In genomic region chr3:89653231-89653954, GRCm38 (mm10) we compare ENCODE assay signal across 14 mouse cellular contexts.
DNase-seq lines count a peak whose midpoint lies in the region; ATAC-seq lines count a peak whose summit lies in the region.
"Had no signal": no experiment of that assay in that cellular context is flagged by ENCODE, and none has a peak within 500 bp of the region (broad histone marks: within the 10 kb centered on the region; RNA-seq: fewer than 3 reads in every experiment).

No protein-coding gene starts in this region.

- WGBS in hindbrain, embryonic 16.5 days, result 19% methylated on average over 12 of the region's 12 CpGs
- WGBS in neural tube, embryonic 14.5 days, result 19% methylated on average over 12 of the region's 12 CpGs

- H3K27me3 ChIP-seq in hindbrain, embryonic 16.5 days (replicated peaks; ENCODE audit: control insufficient read depth, insufficient read depth, low read length), result no peaks in the 10 kb centered on the region
- H3K27me3 ChIP-seq in neural tube, embryonic 14.5 days (ENCODE audit: control insufficient read depth, insufficient read depth, low read length), result no peaks in the 10 kb centered on the region
- H3K27me3 ChIP-seq: embryonic facial prominence, embryonic 12.5 days; liver, embryonic 15.5 days had no signal

- H3K9ac ChIP-seq in hindbrain, embryonic 16.5 days (ENCODE audit: low read depth, low read length), result peak overlapping the region; percentile 33; the same call in 1 of the 2 replicates
- no peak overlapping the region for H3K9ac ChIP-seq in neural tube, embryonic 14.5 days (replicated peaks; ENCODE audit: low read depth, low read length)
- H3K9ac ChIP-seq: embryonic facial prominence, embryonic 12.5 days; liver, embryonic 15.5 days had no signal

- no peaks in the 10 kb centered on the region for H3K36me3 ChIP-seq in hindbrain, embryonic 16.5 days (ENCODE audit: control insufficient read depth, insufficient read depth, low read length)
- no peaks in the 10 kb centered on the region for H3K36me3 ChIP-seq in neural tube, embryonic 14.5 days (ENCODE audit: control insufficient read depth, insufficient read depth, low read length)
- H3K36me3 ChIP-seq: embryonic facial prominence, embryonic 12.5 days; heart, embryonic 10.5 days; liver, embryonic 15.5 days had no signal

- no peak overlapping the region for H3K4me3 ChIP-seq in hindbrain, embryonic 16.5 days (ENCODE audit: low read length)
- H3K4me3 ChIP-seq in neural tube, embryonic 14.5 days (ENCODE audit: low read depth, low read length), result no peak overlapping the region
- H3K4me3 ChIP-seq: embryonic facial prominence, embryonic 12.5 days; heart, embryonic 10.5 days; liver, embryonic 15.5 days; megakaryocyte, embryonic 14.5 days had no signal

- DNase-seq in cerebellum, postnatal 10 days, result peak; percentile 39 to 43
- no peak for DNase-seq in cerebellum, postnatal 14 days
- DNase-seq in right cerebral cortex, postnatal 10 days (ENCODE audit: low spot score in 2 of 2), result peak; percentile 61 to 67
- DNase-seq in right cerebral cortex, postnatal 36 days (ENCODE audit: low spot score in 2 of 2), result no peak
- no peak for DNase-seq in adrenal gland, adult 18-20 months (ENCODE audit: low spot score in 2 of 2)
- no peak for DNase-seq in ovary, postnatal 10 days (ENCODE audit: low spot score)
- DNase-seq: adrenal gland, postnatal 25 days; cerebellum, adult 11 months had no signal

- H3K9me3 ChIP-seq in hindbrain, embryonic 16.5 days (ENCODE audit: control insufficient read depth, low read length), result no peaks in the 10 kb centered on the region
- H3K9me3 ChIP-seq in neural tube, embryonic 14.5 days (ENCODE audit: control insufficient read depth, low read length), result no peaks in the 10 kb centered on the region
- H3K9me3 ChIP-seq: embryonic facial prominence, embryonic 12.5 days; heart, embryonic 10.5 days; liver, embryonic 15.5 days; megakaryocyte, embryonic 14.5 days had no signal

- peaks cover 13% of the 10 kb centered on the region for H3K4me1 ChIP-seq in hindbrain, embryonic 16.5 days (ENCODE audit: control insufficient read depth, insufficient read depth, low read depth, low read length)
- H3K4me1 ChIP-seq in neural tube, embryonic 14.5 days (ENCODE audit: control insufficient read depth, insufficient read depth, low read length), result peaks cover 27% of the 10 kb centered on the region; the same call in 1 of the 2 replicates
- H3K4me1 ChIP-seq: embryonic facial prominence, embryonic 12.5 days; liver, embryonic 15.5 days; megakaryocyte, embryonic 14.5 days had no signal

- H3K27ac ChIP-seq in hindbrain, embryonic 16.5 days (ENCODE audit: low read depth, low read length), result peak overlapping the region; percentile 76
- H3K27ac ChIP-seq in neural tube, embryonic 14.5 days (ENCODE audit: low read depth, low read length), result peak overlapping the region; percentile 69
- H3K27ac ChIP-seq: embryonic facial prominence, embryonic 12.5 days; heart, embryonic 10.5 days; liver, embryonic 15.5 days had no signal

- no peak overlapping the region for H3K4me2 ChIP-seq in hindbrain, embryonic 16.5 days (ENCODE audit: low read length)
- no peak overlapping the region for H3K4me2 ChIP-seq in neural tube, embryonic 14.5 days (ENCODE audit: low read depth, low read length)
- H3K4me2 ChIP-seq: embryonic facial prominence, embryonic 12.5 days; liver, embryonic 15.5 days had no signal

- ATAC-seq in hindbrain, embryonic 16.5 days, result peak; percentile 65
- peak; percentile 68 for ATAC-seq in neural tube, embryonic 14.5 days (ENCODE audit: low read depth)

Comparison
In these comparisons a context has a peak if more than half of its experiments do, and no peak if none do; other contexts are left out.
1. DNase-seq: peak in cerebellum, postnatal 10 days (2 of 2) and right cerebral cortex, postnatal 10 days (2 of 2); none in cerebellum, postnatal 14 days (0 of 2), right cerebral cortex, postnatal 36 days (0 of 2), adrenal gland, adult 18-20 months (0 of 2) and ovary, postnatal 10 days (single experiment).